Mouse (Mus musculus): Measurements from ENCODE around the gene Tdrd5. TPM values are rescaled to one million over a fixed set of nuclear protein-coding genes. Genes with fewer than 3 reads are reported as not detected.

Tdrd5 gene
- polyA plus RNA-seq, 1 experiment: 17.1 TPM

DNA sequence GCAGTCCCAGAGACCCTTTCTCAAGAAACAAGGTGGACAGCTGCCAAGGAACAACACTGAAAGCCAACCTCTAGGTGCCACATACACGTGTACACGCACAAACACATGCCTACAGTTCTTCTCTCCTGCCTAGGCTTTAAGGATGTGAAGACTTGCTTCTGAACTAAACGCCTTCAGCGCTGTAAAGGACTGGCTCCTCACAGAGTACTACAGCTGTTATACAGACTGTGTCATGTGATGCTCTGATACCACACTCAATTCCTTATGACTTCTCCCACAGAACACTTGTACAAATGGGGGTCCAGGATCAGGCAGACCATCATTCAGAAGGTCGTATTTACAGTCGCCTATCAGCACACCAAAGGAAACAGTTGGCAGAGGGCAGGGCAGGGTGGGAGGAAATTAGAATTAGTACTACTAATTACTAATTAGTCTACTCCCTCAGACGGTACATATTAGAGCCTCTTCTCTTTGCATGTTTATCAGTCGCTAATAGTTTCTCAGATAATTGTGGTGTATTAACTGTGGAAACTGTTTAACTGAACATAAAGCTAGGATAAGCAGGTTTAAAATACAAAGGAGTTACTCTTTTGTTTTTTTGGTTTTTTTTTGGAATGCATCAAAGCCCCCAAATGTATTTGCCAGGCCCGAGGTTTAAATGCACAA, 14.8 kb downstream of the Tdrd5 start:
- no peak overlapping the region for H3K27ac ChIP-seq (ENCODE audit: insufficient read depth, low read length)
- H3K4me1 ChIP-seq (ENCODE audit: control insufficient read depth, insufficient read depth, low read length): no peaks in the 10 kb centered on the region
- TF ChIP-seq POLR2A (IDR thresholded peaks at IDR 0.05; ENCODE audit: insufficient read depth, low read length) (no peak), EP300 (IDR thresholded peaks at IDR 0.05; ENCODE audit: insufficient read depth, low read depth, low read length) (no peak), CTCF (IDR thresholded peaks at IDR 0.05; ENCODE audit: low read depth, low read length) (no peak)
- no peaks in the 10 kb centered on the region for H3K36me3 ChIP-seq (ENCODE audit: control insufficient read depth, insufficient read depth, low read length, poor library complexity, severe bottlenecking)
- no peak overlapping the region for H3K9ac ChIP-seq (ENCODE audit: low read depth, poor library complexity, severe bottlenecking)
- no peak overlapping the region for H3K4me3 ChIP-seq (ENCODE audit: low read depth, low read length)
- no peaks in the 10 kb centered on the region for H3K9me3 ChIP-seq (replicated peaks; ENCODE audit: control insufficient read depth, insufficient read depth, low read length, poor library complexity, severe bottlenecking)
- no peaks in the 10 kb centered on the region for H3K27me3 ChIP-seq (ENCODE audit: control insufficient read depth, insufficient read depth, low read length, poor library complexity, severe bottlenecking)

DNA sequence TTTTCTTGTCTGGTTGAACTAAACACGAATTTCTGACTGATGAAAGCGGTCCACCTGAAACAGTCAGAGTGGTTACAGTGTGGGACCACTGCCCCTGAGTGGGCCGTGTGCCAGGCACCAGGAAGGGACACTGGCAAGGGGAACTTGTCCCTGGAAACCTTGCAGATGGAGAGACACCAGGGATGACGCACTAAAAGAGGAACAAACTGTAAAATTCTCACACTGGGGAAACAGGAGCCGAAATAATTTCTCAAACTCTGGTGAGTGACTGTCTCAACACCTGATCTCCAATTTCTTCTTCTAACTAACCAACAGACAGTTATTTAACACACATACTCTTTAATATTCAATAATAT, 17.9 kb downstream of the Tdrd5 start:
- Histone ChIP-seq H3K9ac (ENCODE audit: low read depth, poor library complexity, severe bottlenecking) (no peak overlapping the region), H3K4me1 (ENCODE audit: control insufficient read depth, insufficient read depth, low read length) (no peaks in the 10 kb centered on the region), H3K4me3 (ENCODE audit: low read depth, low read length) (no peak overlapping the region), H3K27ac (ENCODE audit: insufficient read depth, low read length) (no peak overlapping the region), H3K27me3 (ENCODE audit: control insufficient read depth, insufficient read depth, low read length, poor library complexity, severe bottlenecking) (no peaks in the 10 kb centered on the region), H3K36me3 (ENCODE audit: control insufficient read depth, insufficient read depth, low read length, poor library complexity, severe bottlenecking) (no peaks in the 10 kb centered on the region), H3K9me3 (replicated peaks; ENCODE audit: control insufficient read depth, insufficient read depth, low read length, poor library complexity, severe bottlenecking) (no peaks in the 10 kb centered on the region)
- TF ChIP-seq POLR2A (IDR thresholded peaks at IDR 0.05; ENCODE audit: insufficient read depth, low read length) (no peak), CTCF (IDR thresholded peaks at IDR 0.05; ENCODE audit: low read depth, low read length) (no peak), EP300 (IDR thresholded peaks at IDR 0.05; ENCODE audit: insufficient read depth, low read depth, low read length) (no peak)

DNA sequence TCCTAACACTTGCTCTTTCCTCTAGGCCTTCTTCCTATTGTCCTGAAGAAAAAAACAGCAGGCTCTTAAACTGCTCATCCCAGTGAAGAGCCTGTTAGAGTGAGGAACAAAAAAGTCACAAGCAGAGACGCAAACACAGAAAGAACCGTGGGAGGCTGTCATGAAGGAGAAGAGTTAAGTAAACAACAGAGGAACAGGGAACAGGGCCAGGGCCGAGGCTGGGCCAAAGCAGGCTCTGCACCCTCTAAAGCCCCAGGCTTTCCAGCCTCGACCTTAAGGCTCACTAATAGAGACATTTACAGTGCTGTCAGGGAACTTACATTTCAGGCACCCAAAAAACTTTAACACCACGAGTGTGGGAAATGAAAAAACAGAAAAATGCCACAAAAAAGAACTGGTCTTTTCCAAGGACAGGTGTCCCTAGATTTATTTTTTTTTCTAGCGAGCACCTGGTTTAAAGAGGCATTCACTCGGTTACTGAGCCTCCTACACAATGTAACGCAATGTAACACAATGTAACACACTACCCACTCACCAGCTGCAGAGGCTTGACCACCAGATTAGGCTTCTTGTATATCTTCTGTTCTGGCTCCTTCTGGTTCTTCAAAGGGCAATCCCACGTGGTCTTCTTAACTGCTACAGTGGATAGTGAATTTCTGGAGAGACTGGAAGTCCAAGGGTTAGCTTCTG, 18.5 kb downstream of the Tdrd5 start:
- no peak for TF ChIP-seq CTCF (IDR thresholded peaks at IDR 0.05; ENCODE audit: low read depth, low read length)
- TF ChIP-seq POLR2A (IDR thresholded peaks at IDR 0.05; ENCODE audit: insufficient read depth, low read length): no peak
- TF ChIP-seq EP300 (IDR thresholded peaks at IDR 0.05; ENCODE audit: insufficient read depth, low read depth, low read length): no peak
- no peaks in the 10 kb centered on the region for H3K4me1 ChIP-seq (ENCODE audit: control insufficient read depth, insufficient read depth, low read length)
- H3K9ac ChIP-seq (ENCODE audit: low read depth, poor library complexity, severe bottlenecking): no peak overlapping the region
- H3K27me3 ChIP-seq (ENCODE audit: control insufficient read depth, insufficient read depth, low read length, poor library complexity, severe bottlenecking): no peaks in the 10 kb centered on the region
- H3K4me3 ChIP-seq (ENCODE audit: low read depth, low read length): no peak overlapping the region
- no peaks in the 10 kb centered on the region for H3K36me3 ChIP-seq (ENCODE audit: control insufficient read depth, insufficient read depth, low read length, poor library complexity, severe bottlenecking)
- H3K27ac ChIP-seq (ENCODE audit: insufficient read depth, low read length): no peak overlapping the region
- no peaks in the 10 kb centered on the region for H3K9me3 ChIP-seq (replicated peaks; ENCODE audit: control insufficient read depth, insufficient read depth, low read length, poor library complexity, severe bottlenecking)

GRCm38 (mm10) chr1:156284207-156284606, 19.3 kb downstream of the Tdrd5 start:
- H3K4me1 ChIP-seq (ENCODE audit: control insufficient read depth, insufficient read depth, low read length): no peaks in the 10 kb centered on the region
- H3K27ac ChIP-seq (ENCODE audit: insufficient read depth, low read length): no peak overlapping the region
- no peak for TF ChIP-seq POLR2A (IDR thresholded peaks at IDR 0.05; ENCODE audit: insufficient read depth, low read length)
- TF ChIP-seq CTCF (IDR thresholded peaks at IDR 0.05; ENCODE audit: low read depth, low read length): no peak
- no peak for TF ChIP-seq EP300 (IDR thresholded peaks at IDR 0.05; ENCODE audit: insufficient read depth, low read depth, low read length)
- H3K9me3 ChIP-seq (replicated peaks; ENCODE audit: control insufficient read depth, insufficient read depth, low read length, poor library complexity, severe bottlenecking): no peaks in the 10 kb centered on the region
- H3K27me3 ChIP-seq (ENCODE audit: control insufficient read depth, insufficient read depth, low read length, poor library complexity, severe bottlenecking): no peaks in the 10 kb centered on the region
- no peaks in the 10 kb centered on the region for H3K36me3 ChIP-seq (ENCODE audit: control insufficient read depth, insufficient read depth, low read length, poor library complexity, severe bottlenecking)
- H3K4me3 ChIP-seq (ENCODE audit: low read depth, low read length): no peak overlapping the region
- no peak overlapping the region for H3K9ac ChIP-seq (ENCODE audit: low read depth, poor library complexity, severe bottlenecking)

GRCm38 (mm10) chr1:156280131-156280530, 23.3 kb downstream of the Tdrd5 start:
- TF ChIP-seq POLR2A (IDR thresholded peaks at IDR 0.05; ENCODE audit: insufficient read depth, low read length): no peak
- TF ChIP-seq EP300 (IDR thresholded peaks at IDR 0.05; ENCODE audit: insufficient read depth, low read depth, low read length): no peak
- TF ChIP-seq CTCF (IDR thresholded peaks at IDR 0.05; ENCODE audit: low read depth, low read length): no peak
- Histone ChIP-seq H3K9me3 (replicated peaks; ENCODE audit: control insufficient read depth, insufficient read depth, low read length, poor library complexity, severe bottlenecking) (no peaks in the 10 kb centered on the region), H3K4me3 (ENCODE audit: low read depth, low read length) (no peak overlapping the region), H3K36me3 (ENCODE audit: control insufficient read depth, insufficient read depth, low read length, poor library complexity, severe bottlenecking) (no peaks in the 10 kb centered on the region), H3K4me1 (ENCODE audit: control insufficient read depth, insufficient read depth, low read length) (no peaks in the 10 kb centered on the region), H3K9ac (ENCODE audit: low read depth, poor library complexity, severe bottlenecking) (no peak overlapping the region), H3K27ac (ENCODE audit: insufficient read depth, low read length) (no peak overlapping the region), H3K27me3 (ENCODE audit: control insufficient read depth, insufficient read depth, low read length, poor library complexity, severe bottlenecking) (no peaks in the 10 kb centered on the region)

DNA sequence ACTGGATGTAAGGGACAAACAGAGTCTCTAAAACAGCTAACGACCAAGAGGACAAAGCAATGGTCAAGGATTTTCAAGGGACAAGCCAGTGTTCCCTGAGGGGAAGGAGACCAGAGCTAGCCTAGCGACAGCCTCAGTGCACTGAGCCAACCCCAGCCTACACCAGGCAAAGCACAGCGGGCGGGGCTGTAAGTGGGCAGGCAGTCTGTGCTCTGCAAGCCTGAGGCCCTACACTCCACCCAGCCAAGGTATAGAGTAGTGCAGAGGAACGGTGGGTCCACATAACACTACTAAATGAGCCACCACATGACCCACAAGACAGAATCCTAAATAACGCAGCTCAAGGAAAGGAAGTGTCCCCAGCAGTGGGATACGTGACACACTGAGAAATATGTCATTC, 29.8 kb downstream of the Tdrd5 start:
- no peak for TF ChIP-seq POLR2A (IDR thresholded peaks at IDR 0.05; ENCODE audit: insufficient read depth, low read length)
- TF ChIP-seq CTCF (IDR thresholded peaks at IDR 0.05; ENCODE audit: low read depth, low read length): no peak
- TF ChIP-seq EP300 (IDR thresholded peaks at IDR 0.05; ENCODE audit: insufficient read depth, low read depth, low read length): no peak
- H3K9ac ChIP-seq (ENCODE audit: low read depth, poor library complexity, severe bottlenecking): no peak overlapping the region
- no peaks in the 10 kb centered on the region for H3K27me3 ChIP-seq (ENCODE audit: control insufficient read depth, insufficient read depth, low read length, poor library complexity, severe bottlenecking)
- no peaks in the 10 kb centered on the region for H3K9me3 ChIP-seq (replicated peaks; ENCODE audit: control insufficient read depth, insufficient read depth, low read length, poor library complexity, severe bottlenecking)
- H3K27ac ChIP-seq (ENCODE audit: insufficient read depth, low read length): no peak overlapping the region
- H3K4me3 ChIP-seq (ENCODE audit: low read depth, low read length): no peak overlapping the region
- H3K36me3 ChIP-seq (ENCODE audit: control insufficient read depth, insufficient read depth, low read length, poor library complexity, severe bottlenecking): no peaks in the 10 kb centered on the region
- H3K4me1 ChIP-seq (ENCODE audit: control insufficient read depth, insufficient read depth, low read length): peaks cover 5% of the 10 kb centered on the region
